Mouse (Mus musculus): ENCODE results near the gene Shoc2. TPM values are rescaled to one million over a fixed set of nuclear protein-coding genes. Genes with fewer than 3 reads are reported as not detected.

Gene Shoc2
- polyA plus RNA-seq, 1 experiment = 0.17 TPM

DNA sequence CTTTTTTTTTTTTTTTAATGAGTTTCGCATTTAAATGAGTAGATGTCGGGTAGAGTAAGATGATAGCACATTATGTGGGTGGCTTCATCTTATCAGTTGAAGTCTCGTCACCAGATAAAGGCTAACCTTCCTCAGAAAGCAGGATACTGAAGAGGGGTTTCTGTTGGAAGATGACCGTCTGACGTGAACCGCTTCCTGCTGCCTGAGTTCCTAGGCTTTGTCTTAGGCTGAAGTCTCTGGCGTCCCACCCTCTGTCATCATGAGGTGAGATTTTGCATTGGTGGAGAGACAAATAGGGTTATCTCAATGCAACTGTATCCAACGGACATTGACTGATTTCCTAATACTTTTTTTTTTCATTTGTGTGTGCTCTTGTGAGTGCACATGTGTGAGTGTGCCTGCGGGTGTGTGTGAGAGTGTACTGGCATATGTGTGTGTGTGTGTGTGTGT, 137.6 kb downstream of the Shoc2 start:
- H3K36me3 ChIP-seq (ENCODE audit: control insufficient read depth) = no peaks in the 10 kb centered on the region
- H3K4me3 ChIP-seq (replicated peaks) = no peak overlapping the region
- no peaks in the 10 kb centered on the region for H3K4me1 ChIP-seq (ENCODE audit: control insufficient read depth)
- no peaks in the 10 kb centered on the region for H3K27me3 ChIP-seq (ENCODE audit: control insufficient read depth)
- no peak for TF ChIP-seq TAL1 (IDR thresholded peaks at IDR 0.05; ENCODE audit: low read length)
- no peaks in the 10 kb centered on the region for H3K9me3 ChIP-seq (ENCODE audit: control insufficient read depth, low read length)

Other genes starting within 250 kb of the Shoc2 start
- 0.38 and 0.73 TPM in 2 replicates for gene Pdcd4, start 52.1 kb upstream of the Shoc2 start, polyA plus RNA-seq (2012)
- 0.66 and 0.76 TPM in 2 replicates for gene Bbip1, start 321 bp downstream of the Shoc2 start, polyA plus RNA-seq (2012)
- 0.02 TPM in 1 of 2 replicates, not detected in the other for gene Adra2a, start 99.8 kb downstream of the Shoc2 start, polyA plus RNA-seq (2012)

All from erythroblast, embryonic 14.5 days (primary cell).